Mouse (Mus musculus): ENCODE results near the gene Sstr4. TPM values are rescaled to one million over a fixed set of nuclear protein-coding genes. Genes with fewer than 3 reads are reported as not detected.

Gene Sstr4
- polyA plus RNA-seq, 1 experiment from 2014 or later = 0.25 TPM

DNA sequence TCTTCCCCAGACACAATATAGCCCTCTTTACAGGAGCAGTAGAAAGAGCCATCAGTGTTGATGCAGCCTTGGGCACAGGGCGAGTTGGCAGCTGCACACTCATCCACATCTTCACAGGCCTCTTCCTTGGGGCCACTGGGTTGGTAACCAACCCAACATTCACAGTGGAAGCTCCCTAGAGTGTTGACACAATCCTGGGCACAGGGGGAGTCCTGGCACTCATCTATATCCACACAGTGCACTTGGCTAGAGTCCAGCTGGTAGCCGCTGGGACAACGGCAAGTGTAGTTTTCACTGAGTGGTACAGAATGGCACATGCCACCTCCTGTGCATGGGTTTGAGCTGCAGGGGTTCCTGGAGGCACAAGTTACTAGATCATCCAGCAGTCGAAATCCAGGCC, 47.0 kb downstream of the Sstr4 start:
- Histone ChIP-seq H3K4me1 (peaks cover 8% of the 10 kb centered on the region), H3K27me3 (no peaks in the 10 kb centered on the region), H3K4me3 (replicated peaks) (peak overlapping the region; percentile 36), H3K9me3 (replicated peaks) (no peaks in the 10 kb centered on the region), H3K27ac (peak overlapping the region; percentile 76; the same call in 1 of the 2 replicates), H3K36me3 (no peaks in the 10 kb centered on the region), H3K9ac (no peak overlapping the region), H3K4me2 (peak overlapping the region; percentile 34)
- WGBS = 73% methylated on average over 4 of the region's 4 CpGs
- no peak for ATAC-seq (replicated peaks; ENCODE audit: low FRiP score)

DNA sequence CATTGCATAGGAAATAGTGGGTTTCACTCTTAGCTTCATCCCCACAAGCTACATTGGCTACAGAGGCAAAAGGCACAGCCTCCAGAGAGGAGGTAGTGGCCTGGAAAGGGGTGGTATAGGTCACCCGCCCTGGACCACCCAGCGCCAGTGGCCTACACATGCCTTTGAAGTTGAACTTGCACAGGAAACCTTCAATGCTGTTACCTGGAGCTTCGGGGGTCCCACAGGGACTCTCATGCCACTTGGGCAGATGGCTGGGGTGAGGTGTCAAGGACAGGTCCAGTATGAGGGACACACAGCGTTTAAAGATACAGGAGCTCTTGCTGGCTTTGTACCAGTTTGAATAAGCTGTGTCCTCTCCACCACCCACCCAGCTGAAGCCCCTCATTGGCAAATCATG, 47.6 kb downstream of the Sstr4 start:
- Histone ChIP-seq H3K4me3 (replicated peaks) (peak overlapping the region; percentile 36), H3K27me3 (no peaks in the 10 kb centered on the region), H3K36me3 (no peaks in the 10 kb centered on the region), H3K9ac (0 out of 2 replicates have a peak overlapping the region, but pooled peaks have one; percentile 11), H3K4me1 (peaks cover 8% of the 10 kb centered on the region), H3K9me3 (replicated peaks) (no peaks in the 10 kb centered on the region), H3K4me2 (peak overlapping the region; percentile 34), H3K27ac (peak overlapping the region; percentile 76)
- 80% methylated on average over 4 of the region's 4 CpGs for WGBS
- no peak for ATAC-seq (replicated peaks; ENCODE audit: low FRiP score)

DNA sequence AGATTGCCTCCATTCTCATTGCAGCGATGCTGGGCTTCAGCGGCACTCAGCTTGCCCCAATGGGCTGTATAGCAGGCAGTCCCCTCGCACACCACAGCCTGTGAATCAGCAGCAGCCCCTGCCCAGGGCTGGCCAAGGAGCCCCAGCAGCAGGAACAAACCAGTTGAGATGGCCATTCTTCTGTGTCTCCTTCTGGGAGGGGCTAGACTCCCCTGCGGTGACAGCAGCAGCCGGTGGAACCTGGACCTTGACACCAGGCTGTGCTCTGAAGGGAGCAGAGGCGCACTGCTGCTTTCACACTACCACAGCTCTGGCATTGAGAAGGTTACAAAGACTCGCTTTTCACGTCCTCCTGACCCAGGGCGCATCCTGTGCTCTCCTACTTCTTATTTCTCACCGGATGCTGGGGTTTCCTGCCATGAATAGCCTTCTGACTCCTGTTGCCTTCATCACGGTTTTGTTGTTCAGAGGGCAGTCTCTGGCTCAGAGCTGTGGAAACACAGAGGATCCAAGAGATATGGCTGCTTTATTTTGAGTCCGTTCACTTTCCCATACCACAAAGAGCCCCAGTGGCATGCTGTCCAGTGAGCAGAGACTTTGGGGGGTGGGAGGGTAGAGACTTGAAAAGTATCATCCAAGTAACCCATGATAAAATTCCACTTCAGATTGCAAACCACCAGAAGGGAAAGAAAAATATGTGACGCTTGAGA, 48.3 kb downstream of the Sstr4 start, which contains the start of gene Cd93:
Gene Cd93, minus strand, starts transcription at position 315 of the 710 bp plus-strand sequence.
- peak; percentile 84 for ATAC-seq (replicated peaks; ENCODE audit: low FRiP score)
- Histone ChIP-seq H3K4me3 (replicated peaks) (peak within 1 kb of the TSS; percentile 36), H3K36me3 (no peaks in the 10 kb centered on the region), H3K9ac (peak within 1 kb of the TSS; percentile 11; the same call in 1 of the 2 replicates), H3K27ac (peak within 1 kb of the TSS; percentile 76), H3K4me1 (peaks cover 8% of the 10 kb centered on the region), H3K9me3 (replicated peaks) (no peaks in the 10 kb centered on the region), H3K4me2 (peak within 1 kb of the TSS; percentile 34), H3K27me3 (no peaks in the 10 kb centered on the region)
- WGBS = 38% methylated on average over 13 of the region's 13 CpGs

DNA sequence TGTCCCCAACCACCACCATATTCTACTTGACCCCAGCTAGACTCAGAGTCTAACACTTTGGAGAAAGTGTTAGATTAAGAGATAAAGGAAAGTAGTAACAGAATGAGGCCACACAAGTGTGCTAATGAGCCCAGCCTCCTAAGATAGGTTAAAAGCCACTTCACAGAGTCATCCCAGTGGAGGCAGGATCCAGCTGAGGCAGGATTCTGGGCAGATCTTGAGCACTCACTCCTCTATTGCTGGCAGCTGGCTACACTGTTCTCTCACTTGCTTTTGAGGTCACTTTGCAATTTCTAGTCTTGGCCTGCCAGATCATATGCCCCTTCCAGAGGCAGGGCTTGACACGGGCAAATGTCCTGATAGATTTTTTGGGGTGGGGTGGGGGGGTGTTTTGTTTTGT, 49.3 kb downstream of the Sstr4 start:
- H3K4me1 ChIP-seq = peaks cover 8% of the 10 kb centered on the region
- 87% methylated on average over 1 of the region's 1 CpGs for WGBS
- no peak for ATAC-seq (replicated peaks; ENCODE audit: low FRiP score)
- H3K9me3 ChIP-seq (replicated peaks) = no peaks in the 10 kb centered on the region
- H3K27me3 ChIP-seq = no peaks in the 10 kb centered on the region
- H3K36me3 ChIP-seq = no peaks in the 10 kb centered on the region
- H3K27ac ChIP-seq = peak overlapping the region; percentile 76; the same call in 1 of the 2 replicates
- H3K4me2 ChIP-seq = no peak overlapping the region
- no peak overlapping the region for H3K9ac ChIP-seq
- H3K4me3 ChIP-seq (replicated peaks) = no peak overlapping the region

DNA sequence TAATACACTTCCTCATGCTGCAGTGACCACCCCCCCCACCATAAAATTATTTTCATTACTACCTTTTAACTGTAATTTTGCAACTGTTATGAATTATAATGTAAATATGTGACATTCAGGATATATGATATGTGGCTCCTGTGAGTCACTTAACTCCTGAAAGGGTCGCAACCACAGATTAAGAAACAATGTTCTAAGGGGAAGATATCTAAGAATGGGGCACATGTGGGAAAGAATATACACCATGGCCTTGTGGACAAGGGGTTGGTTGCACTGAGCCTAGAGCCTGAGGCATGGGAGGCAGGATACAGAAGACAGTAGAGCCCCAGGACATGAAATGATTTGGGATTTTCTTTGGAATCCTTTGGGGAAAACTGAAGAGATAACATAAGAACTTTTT, 50.5 kb downstream of the Sstr4 start:
- 89% methylated on average over 1 of the region's 1 CpGs for WGBS
- H3K36me3 ChIP-seq = no peaks in the 10 kb centered on the region
- H3K4me2 ChIP-seq = no peak overlapping the region
- H3K9me3 ChIP-seq (replicated peaks) = no peaks in the 10 kb centered on the region
- ATAC-seq (replicated peaks; ENCODE audit: low FRiP score) = no peak
- no peak overlapping the region for H3K27ac ChIP-seq
- H3K27me3 ChIP-seq = no peaks in the 10 kb centered on the region
- H3K4me1 ChIP-seq = peaks cover 8% of the 10 kb centered on the region
- H3K4me3 ChIP-seq (replicated peaks) = no peak overlapping the region
- H3K9ac ChIP-seq = no peak overlapping the region

Other genes with a start within 250 kb of the Sstr4 start
- gene Thbd, start 12.8 kb downstream of the Sstr4 start, polyA plus RNA-seq (2015; fragmentation: Nextera tagmentation; extraction: Ambion mirVana) = 9.1 and 10.4 TPM in 2 replicates
- 16.3 and 17.1 TPM in 2 replicates for gene Cd93, start 48.2 kb downstream of the Sstr4 start, polyA plus RNA-seq (2015; fragmentation: Nextera tagmentation; extraction: Ambion mirVana)

All from kidney, embryonic 15.5 days (tissue).